Mouse (Mus musculus) hindbrain, embryonic 16.5 days (tissue): ENCODE data around the gene Megf8. TPM values are rescaled to one million over a fixed set of nuclear protein-coding genes. Genes with fewer than 3 reads are reported as not detected.
A peak's percentile ranks its signal among the peaks of the same experiment; 100 is the strongest.

Source experiments
- ATAC-seq: fragments of 200-750 bp; cut with Nextera tagmentation; 2 replicates; pipeline ENCODE4 v1.8.0; 2017; ENCODE audit warnings: moderate TSS enrichment, moderate library complexity
- H3K27ac ChIP-seq: fragments of 300-500 bp; sonication (generic); 2 replicates; pipeline ENCODE4 v1.5.1; 2014; ENCODE audit warnings: low read depth, mild to moderate bottlenecking, control low read depth, low read length, moderate library complexity
- H3K27me3 ChIP-seq: fragments of 300-500 bp; sonication (generic); replicated peaks from 2 replicates; pipeline ENCODE4 v1.6.1; 2014; ENCODE audit warnings: low read length; ENCODE audit not compliant: control insufficient read depth, insufficient read depth
- H3K36me3 ChIP-seq: fragments of 300-500 bp; sonication (generic); 2 replicates; pipeline ENCODE4 v1.6.1; 2014; ENCODE audit warnings: mild to moderate bottlenecking, low read length, moderate library complexity, mixed read lengths; ENCODE audit not compliant: control insufficient read depth, insufficient read depth
- H3K4me1 ChIP-seq: fragments of 300-500 bp; sonication (generic); 2 replicates; pipeline ENCODE4 v1.6.1; 2014; ENCODE audit warnings: low read depth, low read length; ENCODE audit not compliant: control insufficient read depth, insufficient read depth
- H3K4me2 ChIP-seq: fragments of 300-500 bp; sonication (generic); 2 replicates; pipeline ENCODE4 v1.6.1; 2014; ENCODE audit warnings: mild to moderate bottlenecking, low read length, control low read depth, moderate library complexity
- H3K4me3 ChIP-seq: fragments of 300-500 bp; sonication (generic); 2 replicates; pipeline ENCODE4 v1.5.1; 2014; ENCODE audit warnings: mild to moderate bottlenecking, low read length, control low read depth, moderate library complexity
- H3K9ac ChIP-seq: fragments of 300-500 bp; sonication (generic); 2 replicates; pipeline ENCODE4 v1.6.1; 2014; ENCODE audit warnings: low read depth, mild to moderate bottlenecking, control low read depth, low read length, moderate library complexity
- H3K9me3 ChIP-seq: fragments of 300-500 bp; sonication (generic); 2 replicates; pipeline ENCODE4 v1.6.1; 2014; ENCODE audit warnings: mild to moderate bottlenecking, low read length, moderate library complexity; ENCODE audit not compliant: control insufficient read depth
- WGBS: fragments of 180-500 bp; shearing (Covaris S2); extraction: QIAGEN DNeasy Blood & Tissue Kit; methylation state at CpG from one replicate; pipeline ENCODE4 v1.1.7; 2014; 5-methylcytosine and 5-hydroxymethylcytosine counted together
- polyA plus RNA-seq: library from polyadenylated mRNA; unstranded; fragments of >200 nt; fragmentation: Nextera tagmentation; extraction: Ambion mirVana; gene quantifications from 2 replicates; pipeline ENCODE4 v1.2.1, GENCODE M21; 2015

The Megf8 gene
- polyA plus RNA-seq, 1 experiment from 2014 or later: 23.6 TPM

- H3K9ac ChIP-seq: no peak overlapping the region
- H3K4me3 ChIP-seq: no peak overlapping the region
- H3K27ac ChIP-seq: no peak overlapping the region
- peaks cover 30% of the 10 kb centered on the region for H3K4me1 ChIP-seq
- no peak for ATAC-seq
- H3K4me2 ChIP-seq: no peak overlapping the region
- peaks cover 22% of the 10 kb centered on the region; the same call in 1 of the 2 replicates for H3K36me3 ChIP-seq
- no peaks in the 10 kb centered on the region for H3K27me3 ChIP-seq
- H3K9me3 ChIP-seq: no peaks in the 10 kb centered on the region
- WGBS: 87% methylated on average over 30 of the region's 30 CpGs
Measured at GRCm38 (mm10) chr7:25271651-25272444, 45.1 kb upstream of the Megf8 start.

GRCm38 (mm10) chr7:25272445-25273258, 44.3 kb upstream of the Megf8 start:
- no peaks in the 10 kb centered on the region for H3K27me3 ChIP-seq
- H3K9ac ChIP-seq: no peak overlapping the region
- peaks cover 32% of the 10 kb centered on the region for H3K4me1 ChIP-seq
- H3K9me3 ChIP-seq: no peaks in the 10 kb centered on the region
- peaks cover 22% of the 10 kb centered on the region; the same call in 1 of the 2 replicates for H3K36me3 ChIP-seq
- no peak for ATAC-seq
- 89% methylated on average over 38 of the region's 38 CpGs for WGBS
- H3K27ac ChIP-seq: no peak overlapping the region
- H3K4me3 ChIP-seq: no peak overlapping the region
- no peak overlapping the region for H3K4me2 ChIP-seq

- H3K36me3 ChIP-seq: peaks cover 22% of the 10 kb centered on the region; the same call in 1 of the 2 replicates
- no peak for ATAC-seq
- no peak overlapping the region for H3K4me3 ChIP-seq
- no peak overlapping the region for H3K4me2 ChIP-seq
- peak overlapping the region; percentile 11 for H3K9ac ChIP-seq
- no peaks in the 10 kb centered on the region for H3K9me3 ChIP-seq
- WGBS: 89% methylated on average over 22 of the region's 22 CpGs
- H3K27ac ChIP-seq: no peak overlapping the region
- H3K4me1 ChIP-seq: peaks cover 36% of the 10 kb centered on the region
- H3K27me3 ChIP-seq: no peaks in the 10 kb centered on the region
Measured at GRCm38 (mm10) chr7:25273259-25274241, 43.4 kb upstream of the Megf8 start.

GRCm38 (mm10) chr7:25274571-25274970, 42.4 kb upstream of the Megf8 start:
- 53% methylated on average over 5 of the region's 5 CpGs for WGBS
- Histone ChIP-seq H3K4me3 (no peak overlapping the region), H3K9ac (no peak overlapping the region), H3K9me3 (no peaks in the 10 kb centered on the region), H3K36me3 (peaks cover 22% of the 10 kb centered on the region; the same call in 1 of the 2 replicates), H3K4me2 (no peak overlapping the region), H3K4me1 (peaks cover 32% of the 10 kb centered on the region), H3K27ac (no peak overlapping the region), H3K27me3 (no peaks in the 10 kb centered on the region)
- no peak for ATAC-seq

GRCm38 (mm10) chr7:25274996-25275395, 42.0 kb upstream of the Megf8 start:
- Histone ChIP-seq H3K9me3 (no peaks in the 10 kb centered on the region), H3K27me3 (no peaks in the 10 kb centered on the region), H3K36me3 (peaks cover 22% of the 10 kb centered on the region; the same call in 1 of the 2 replicates), H3K4me3 (no peak overlapping the region), H3K4me1 (peaks cover 32% of the 10 kb centered on the region), H3K4me2 (no peak overlapping the region), H3K27ac (no peak overlapping the region), H3K9ac (no peak overlapping the region)
- 82% methylated on average over 3 of the region's 3 CpGs for WGBS
- ATAC-seq: no peak

GRCm38 (mm10) chr7:25275555-25276298, 41.2 kb upstream of the Megf8 start:
- WGBS: 65% methylated on average over 9 of the region's 9 CpGs
- no peak overlapping the region for H3K4me2 ChIP-seq

GRCm38 (mm10) chr7:25277405-25277804, 39.6 kb upstream of the Megf8 start:
- Histone ChIP-seq H3K4me2 (peak overlapping the region; percentile 73), H3K27ac (peak overlapping the region; percentile 65), H3K27me3 (no peaks in the 10 kb centered on the region), H3K9me3 (no peaks in the 10 kb centered on the region), H3K36me3 (peaks cover 10% of the 10 kb centered on the region; the same call in 1 of the 2 replicates), H3K4me3 (no peak overlapping the region; the same call in 1 of the 2 replicates), H3K9ac (peak overlapping the region; percentile 1; the same call in 1 of the 2 replicates), H3K4me1 (peaks cover 45% of the 10 kb centered on the region)
- WGBS: 90% methylated on average over 4 of the region's 4 CpGs
- no peak for ATAC-seq

More at GRCm38 (mm10) chr7:25275555-25276298, 41.2 kb upstream of the Megf8 start:
- peak overlapping the region; percentile 41; the same call in 1 of the 2 replicates for H3K9ac ChIP-seq
- H3K27me3 ChIP-seq: no peaks in the 10 kb centered on the region
- H3K4me3 ChIP-seq: no peak overlapping the region
- no peak for ATAC-seq
- peaks cover 22% of the 10 kb centered on the region; the same call in 1 of the 2 replicates for H3K36me3 ChIP-seq
- H3K27ac ChIP-seq: peak overlapping the region; percentile 20; the same call in 1 of the 2 replicates
- H3K4me1 ChIP-seq: peaks cover 36% of the 10 kb centered on the region
- no peaks in the 10 kb centered on the region for H3K9me3 ChIP-seq

- Histone ChIP-seq H3K27me3 (no peaks in the 10 kb centered on the region), H3K4me1 (peaks cover 45% of the 10 kb centered on the region), H3K4me2 (peak overlapping the region; percentile 73), H3K27ac (peak overlapping the region; percentile 65), H3K36me3 (peaks cover 5% of the 10 kb centered on the region; the same call in 1 of the 2 replicates), H3K9ac (peak overlapping the region; percentile 1), H3K4me3 (peak overlapping the region; percentile 59), H3K9me3 (no peaks in the 10 kb centered on the region)
- 15% methylated on average over 4 of the region's 4 CpGs for WGBS
- ATAC-seq: no peak
Measured at GRCm38 (mm10) chr7:25277998-25278340, 39.0 kb upstream of the Megf8 start.
